Comparison of ENCODE assay signal across 8 mouse cellular contexts in genomic region chr13:58808381-58808821, GRCm38 (mm10). TPM values are rescaled to one million over a fixed set of nuclear protein-coding genes. Genes with fewer than 3 reads are reported as not detected.
DNase-seq lines count a peak whose midpoint lies in the region; ATAC-seq and TF ChIP-seq lines count a peak whose summit lies in the region.

No protein-coding gene starts in this region.

- H3K9ac ChIP-seq in embryonic facial prominence, embryonic 11.5 days (replicated peaks; ENCODE audit: low read length) = peak overlapping the region; percentile 60
- H3K9ac ChIP-seq in heart, embryonic 13.5 days = peak overlapping the region; percentile 77

- H3K4me2 ChIP-seq in embryonic facial prominence, embryonic 11.5 days (ENCODE audit: low read depth, low read length) = peak overlapping the region; percentile 99
- peak overlapping the region; percentile 87 for H3K4me2 ChIP-seq in heart, embryonic 13.5 days

- no peak overlapping the region for H3K27ac ChIP-seq in embryonic facial prominence, embryonic 11.5 days (replicated peaks; ENCODE audit: low read depth, low read length)
- H3K27ac ChIP-seq in heart, embryonic 13.5 days (replicated peaks) = no peak overlapping the region

- WGBS in lung, adult 2 months = 2% methylated on average over 30 of the region's 32 CpGs
- under 1% methylated on average over 32 of the region's 32 CpGs for WGBS in embryonic facial prominence, embryonic 11.5 days
- under 1% methylated on average over 32 of the region's 32 CpGs for WGBS in heart, embryonic 13.5 days

- ATAC-seq in embryonic facial prominence, embryonic 11.5 days (replicated peaks; ENCODE audit: insufficient number of reproducible peaks, low FRiP score, low TSS enrichment, low read depth) = peak; percentile 36; the same call in 1 of the 2 replicates
- no peak for ATAC-seq in heart, embryonic 13.5 days (ENCODE audit: extremely low read depth, insufficient number of reproducible peaks, low FRiP score, low TSS enrichment)

- DNase-seq in lung, adult 2 months = peak; percentile 6
- DNase-seq in lung, adult 18-20 months = no peak
- peak; percentile 41 for DNase-seq in embryonic facial prominence, embryonic 11.5 days (ENCODE audit: low spot score)
- DNase-seq in layer of hippocampus, adult 9-10 months (ENCODE audit: low spot score) = peak; percentile 27
- DNase-seq in lung, postnatal 14 days = peak; percentile 11
- DNase-seq in right cerebral cortex, postnatal 25 days = peak; percentile 71
- DNase-seq in thymus, postnatal 25 days = no peak

- no peaks in the 10 kb centered on the region for H3K4me1 ChIP-seq in lung, adult 2 months (ENCODE audit: control insufficient read depth, insufficient read depth, low read length)
- peaks cover 5% of the 10 kb centered on the region; the same call in 1 of the 2 replicates for H3K4me1 ChIP-seq in embryonic facial prominence, embryonic 11.5 days (ENCODE audit: control insufficient read depth, insufficient read depth, low read length)
- H3K4me1 ChIP-seq in heart, embryonic 13.5 days = peaks cover 20% of the 10 kb centered on the region; the same call in 1 of the 2 replicates

- peak overlapping the region; percentile 70 for H3K4me3 ChIP-seq in lung, adult 2 months (replicated peaks; ENCODE audit: extremely low read depth, low read depth, low read length)
- peak overlapping the region; percentile 63 for H3K4me3 ChIP-seq in embryonic facial prominence, embryonic 11.5 days (ENCODE audit: low read depth, low read length)
- H3K4me3 ChIP-seq in heart, embryonic 13.5 days = peak overlapping the region; percentile 55

- no peaks in the 10 kb centered on the region for H3K36me3 ChIP-seq in embryonic facial prominence, embryonic 11.5 days (replicated peaks; ENCODE audit: control insufficient read depth, insufficient read depth, low read depth, low read length)
- H3K36me3 ChIP-seq in heart, embryonic 13.5 days = no peaks in the 10 kb centered on the region

- H3K27me3 ChIP-seq in embryonic facial prominence, embryonic 11.5 days (ENCODE audit: control insufficient read depth, insufficient read depth, low read length) = peaks cover 29% of the 10 kb centered on the region
- H3K27me3 ChIP-seq in heart, embryonic 13.5 days (replicated peaks) = peaks cover 78% of the 10 kb centered on the region

- no peaks in the 10 kb centered on the region for H3K9me3 ChIP-seq in embryonic facial prominence, embryonic 11.5 days (replicated peaks; ENCODE audit: control insufficient read depth, low read length)
- H3K9me3 ChIP-seq in heart, embryonic 13.5 days = 0 out of 2 replicates have a peak, but pooled peaks cover 3% of the 10 kb centered on the region

- no peak for TF ChIP-seq CTCF in lung, adult 2 months (IDR thresholded peaks at IDR 0.05; ENCODE audit: insufficient read depth, low read length)

- no peak for TF ChIP-seq POLR2A in lung, adult 2 months (IDR thresholded peaks at IDR 0.05; ENCODE audit: borderline replicate concordance, extremely low read depth, low read depth, low read length)

RNA-seq across cellular contexts. Expression of gene Ntrk2, which starts 2.0 kb away (rescaled TPM):
- 13.7 and 19.1 TPM in 2 replicates for polyA plus RNA-seq in lung, adult 2 months (2012; rRNA removed)
- polyA plus RNA-seq in embryonic facial prominence, embryonic 11.5 days (2014; fragmentation: Nextera tagmentation; extraction: Ambion mirVana) = 13.6 and 15.7 TPM in 2 replicates
- 3.9 and 4.7 TPM in 2 replicates for polyA plus RNA-seq in heart, embryonic 13.5 days (2015; fragmentation: Nextera tagmentation; extraction: Ambion mirVana)

Comparison
In these comparisons a context has a peak if more than half of its experiments do, and no peak if none do; other contexts are left out.
1. DNase-seq: peak in lung, adult 2 months (single experiment), embryonic facial prominence, embryonic 11.5 days (single experiment), layer of hippocampus, adult 9-10 months (single experiment), lung, postnatal 14 days (single experiment) and right cerebral cortex, postnatal 25 days (single experiment); none in lung, adult 18-20 months (0 of 2) and thymus, postnatal 25 days (single experiment).
2. Peak in every context shown above with its lines, with median percentiles within 50 percentile points of each other: H3K4me3 ChIP-seq.